Mouse (Mus musculus) embryonic fibroblast, embryonic 13.5 days (primary cell): ENCODE measurements around the gene Nfic.

Source experiments
- CTCF ChIP-seq: IDR thresholded peaks from 2 replicates; pipeline ENCODE4 v1.5.1; 2011; ENCODE audit warnings: mild to moderate bottlenecking, control low read depth, low read length, moderate library complexity, borderline replicate concordance; ENCODE audit not compliant: insufficient read depth
- POLR2A ChIP-seq: IDR thresholded peaks from 2 replicates; pipeline ENCODE4 v1.6.1; 2011; ENCODE audit warnings: low read depth, mild to moderate bottlenecking, control low read depth, low read length, moderate library complexity

DNA sequence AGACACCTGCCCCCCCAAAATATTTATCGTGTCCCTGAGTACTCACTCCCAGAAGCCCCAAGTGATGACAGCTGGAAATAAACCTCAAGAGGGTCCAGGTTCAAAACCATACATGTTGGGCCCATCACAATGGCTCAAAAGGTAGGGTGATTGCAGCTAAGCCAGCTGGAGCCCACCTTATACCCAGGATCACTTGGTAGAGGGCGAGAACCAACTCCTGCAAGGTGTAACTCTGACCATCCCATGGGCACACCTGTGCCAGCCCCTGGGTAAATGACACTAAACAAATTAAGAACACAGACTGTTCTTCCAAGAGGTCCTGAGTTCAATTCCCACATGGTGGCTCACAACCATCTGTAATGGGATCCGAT is 76.3 kb downstream of the Nfic start:
- TF ChIP-seq CTCF: no peak
- TF ChIP-seq POLR2A: no peak
